Mouse (Mus musculus): ENCODE measurements around the gene Abcc9.

GRCm38 (mm10) chr6:142572876-142573275 is 129.2 kb downstream of the Abcc9 start:
- TF ChIP-seq CTCF (IDR thresholded peaks at IDR 0.05; ENCODE audit: low read depth, low read length), result no peak
- TF ChIP-seq TAL1 (conservative IDR thresholded peaks at IDR 0.05; ENCODE audit: low read depth, low read length), result no peak

All from G1E (cell line).